Mouse (Mus musculus) CD4-positive naive resting alpha-beta T cell, adult 76 days (primary cell): ENCODE results near the gene Olfr656. TPM values are rescaled to one million over a fixed set of nuclear protein-coding genes. Genes with fewer than 3 reads are reported as not detected.

Source experiments
- total RNA-seq: library from RNA; stranded (reverse); gene quantifications from one replicate; pipeline ENCODE4 v1.2.4, GENCODE M21; 2023

Gene Olfr656
- not detected for total RNA-seq

GRCm38 (mm10) chr7:104613655-104614054 lies at the start of gene Olfr656:
TSS of gene Olfr656 (plus strand) at chr7:104613955.

GRCm38 (mm10) chr7:104577014-104577413 lies 36.7 kb upstream of the Olfr656 start, which contains the start of gene Olfr653:
TSS of gene Olfr653 (plus strand) at chr7:104577314.

GRCm38 (mm10) chr7:104586725-104587124 lies 27.0 kb upstream of the Olfr656 start, which contains the start of gene Olfr654:
TSS of gene Olfr654 (plus strand) at chr7:104587025.

GRCm38 (mm10) chr7:104601679-104602078 lies 12.1 kb upstream of the Olfr656 start, which contains the start of gene Olfr655:
TSS of gene Olfr655 (minus strand) at chr7:104601779.

GRCm38 (mm10) chr7:104624494-104624893 lies 10.7 kb downstream of the Olfr656 start, which contains the start of gene Olfr657:
TSS of gene Olfr657 (plus strand) at chr7:104624794.

GRCm38 (mm10) chr7:104646841-104647482 lies 33.2 kb downstream of the Olfr656 start, which contains the start of gene Olfr658:
TSS of gene Olfr658 (minus strand) at chr7:104647305.

GRCm38 (mm10) chr7:104666453-104666852 lies 52.7 kb downstream of the Olfr656 start, which contains the start of gene Olfr659:
TSS of gene Olfr659 (plus strand) at chr7:104666753.

Other genes starting within 250 kb of the Olfr656 start
- 1.7 TPM for gene Trim30b, start 244.1 kb upstream of the Olfr656 start, total RNA-seq
- gene Trim30c, start 213.1 kb upstream of the Olfr656 start, total RNA-seq, result 0.76 TPM
- gene Trim30a, start 148.8 kb upstream of the Olfr656 start, total RNA-seq, result 61.9 TPM
- gene Trim30d, start 106.1 kb upstream of the Olfr656 start, total RNA-seq, result 12.1 TPM
- not detected for gene Olfr651, start 63.8 kb upstream of the Olfr656 start, total RNA-seq
- not detected for gene Olfr652, start 53.1 kb upstream of the Olfr656 start, total RNA-seq
- not detected for gene Olfr653, start 36.6 kb upstream of the Olfr656 start, total RNA-seq
- not detected for gene Olfr654, start 26.9 kb upstream of the Olfr656 start, total RNA-seq
- not detected for gene Olfr655, start 12.2 kb upstream of the Olfr656 start, total RNA-seq
- gene Olfr657, start 10.8 kb downstream of the Olfr656 start, total RNA-seq, result not detected
- gene Olfr658, start 33.4 kb downstream of the Olfr656 start, total RNA-seq, result 0.18 TPM
- not detected for gene Olfr659, start 52.8 kb downstream of the Olfr656 start, total RNA-seq
- gene Olfr661, start 72.5 kb downstream of the Olfr656 start, total RNA-seq, result not detected
- not detected for gene Usp17le, start 163.5 kb downstream of the Olfr656 start, total RNA-seq
- not detected for gene Usp17lb, start 228.6 kb downstream of the Olfr656 start, total RNA-seq
- gene Usp17la, start 243.1 kb downstream of the Olfr656 start, total RNA-seq, result not detected